Mouse (Mus musculus): ENCODE measurements around the gene Rpa1. TPM values are rescaled to one million over a fixed set of nuclear protein-coding genes. Genes with fewer than 3 reads are reported as not detected.

Gene Rpa1
- total and polyA plus RNA-seq, 2 experiments from 2014 or later = 62.9 to 118 TPM

DNA sequence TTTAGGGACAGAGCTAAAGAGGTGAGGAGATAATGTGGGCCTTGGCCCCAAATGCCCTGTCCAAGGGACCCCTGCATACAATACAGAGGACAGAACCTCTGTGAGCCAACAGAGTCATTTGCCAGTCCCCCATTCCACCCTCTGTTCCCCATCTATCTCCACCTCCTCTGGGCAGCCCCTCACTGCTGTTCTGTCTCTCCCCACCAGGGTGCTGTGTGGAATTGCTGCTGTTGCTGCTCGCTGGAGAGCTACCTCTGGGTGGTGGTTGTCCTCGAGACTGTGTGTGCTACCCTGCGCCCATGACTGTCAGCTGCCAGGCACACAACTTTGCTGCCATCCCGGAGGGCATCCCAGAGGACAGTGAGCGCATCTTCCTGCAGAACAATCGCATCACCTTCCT, 83.6 kb downstream of the Rpa1 start:
- ATAC-seq (ENCODE audit: insufficient read depth, low read depth) (no peak), DNase-seq (ENCODE audit: low spot score) (no peak)
- peak; percentile 38 for TF ChIP-seq CTCF (IDR thresholded peaks at IDR 0.05; ENCODE audit: low read depth)
- TF ChIP-seq EP300 (IDR thresholded peaks at IDR 0.05; ENCODE audit: low read depth) = no peak
- WGBS = 72% methylated on average over 6 of the region's 6 CpGs
- no peaks in the 10 kb centered on the region for H3K27me3 ChIP-seq (ENCODE audit: control insufficient read depth, insufficient read depth, low read length)
- H3K4me3 ChIP-seq (ENCODE audit: low read depth, low read length) = no peak overlapping the region
- no peak overlapping the region for H3K9ac ChIP-seq (replicated peaks; ENCODE audit: low read depth, low read length)
- no peaks in the 10 kb centered on the region for H3K9me3 ChIP-seq (replicated peaks; ENCODE audit: control insufficient read depth, low read length)
- peaks cover 14% of the 10 kb centered on the region for H3K36me3 ChIP-seq (replicated peaks; ENCODE audit: control insufficient read depth, insufficient read depth, low read length)
- H3K27ac ChIP-seq (ENCODE audit: low read depth) = no peak overlapping the region
- H3K4me1 ChIP-seq (ENCODE audit: control insufficient read depth, insufficient read depth) = peaks cover 41% of the 10 kb centered on the region
- no peak overlapping the region for H3K4me2 ChIP-seq (ENCODE audit: low read depth, low read length)

DNA sequence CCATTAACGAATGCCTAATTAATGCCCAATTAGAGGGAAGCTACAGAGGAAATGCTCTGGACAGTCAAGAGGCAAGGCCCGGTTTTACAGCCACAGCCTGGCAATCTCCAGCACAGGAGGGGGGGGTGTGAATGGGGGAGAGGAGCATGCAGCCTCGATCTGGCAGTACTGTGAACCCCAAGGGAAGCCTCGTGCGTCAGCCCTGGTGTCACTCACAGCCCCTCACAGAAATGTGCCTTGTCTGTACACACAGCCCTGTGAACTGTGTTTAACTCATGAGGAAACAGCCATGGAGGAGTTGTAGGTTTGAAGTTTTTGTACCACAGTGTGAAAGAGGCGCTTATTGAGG, 84.2 kb downstream of the Rpa1 start:
- Histone ChIP-seq H3K4me3 (ENCODE audit: low read depth, low read length) (no peak overlapping the region), H3K4me2 (ENCODE audit: low read depth, low read length) (no peak overlapping the region), H3K36me3 (replicated peaks; ENCODE audit: control insufficient read depth, insufficient read depth, low read length) (peaks cover 14% of the 10 kb centered on the region), H3K9ac (replicated peaks; ENCODE audit: low read depth, low read length) (no peak overlapping the region), H3K9me3 (replicated peaks; ENCODE audit: control insufficient read depth, low read length) (no peaks in the 10 kb centered on the region), H3K4me1 (ENCODE audit: control insufficient read depth, insufficient read depth) (peaks cover 42% of the 10 kb centered on the region), H3K27ac (ENCODE audit: low read depth) (no peak overlapping the region), H3K27me3 (ENCODE audit: control insufficient read depth, insufficient read depth, low read length) (no peaks in the 10 kb centered on the region)
- WGBS = 64% methylated on average over 6 of the region's 6 CpGs
- ATAC-seq (ENCODE audit: insufficient read depth, low read depth) = no peak
- DNase-seq (ENCODE audit: low spot score) = no peak
- TF ChIP-seq CTCF (IDR thresholded peaks at IDR 0.05; ENCODE audit: low read depth) = no peak
- TF ChIP-seq EP300 (IDR thresholded peaks at IDR 0.05; ENCODE audit: low read depth) = no peak

GRCm38 (mm10) chr11:75263274-75263963, 84.7 kb downstream of the Rpa1 start:
- Histone ChIP-seq H3K36me3 (replicated peaks; ENCODE audit: control insufficient read depth, insufficient read depth, low read length) (peaks cover 14% of the 10 kb centered on the region), H3K4me3 (ENCODE audit: low read depth, low read length) (no peak overlapping the region), H3K4me2 (ENCODE audit: low read depth, low read length) (no peak overlapping the region), H3K27ac (ENCODE audit: low read depth) (no peak overlapping the region; the same call in 1 of the 2 replicates), H3K4me1 (ENCODE audit: control insufficient read depth, insufficient read depth) (peaks cover 38% of the 10 kb centered on the region), H3K9me3 (replicated peaks; ENCODE audit: control insufficient read depth, low read length) (no peaks in the 10 kb centered on the region), H3K9ac (replicated peaks; ENCODE audit: low read depth, low read length) (no peak overlapping the region), H3K27me3 (ENCODE audit: control insufficient read depth, insufficient read depth, low read length) (no peaks in the 10 kb centered on the region)
- ATAC-seq (ENCODE audit: insufficient read depth, low read depth) = no peak
- no peak for DNase-seq (ENCODE audit: low spot score)
- no peak for TF ChIP-seq CTCF (IDR thresholded peaks at IDR 0.05; ENCODE audit: low read depth)
- no peak for TF ChIP-seq EP300 (IDR thresholded peaks at IDR 0.05; ENCODE audit: low read depth)
- 80% methylated on average over 15 of the region's 15 CpGs for WGBS

- WGBS = 44% methylated on average over 5 of the region's 5 CpGs
- H3K27ac ChIP-seq (ENCODE audit: low read depth) = no peak overlapping the region; the same call in 1 of the 2 replicates
These were observed 85.3 kb downstream of the Rpa1 start for GRCm38 (mm10) chr11:75262791-75263190.

DNA sequence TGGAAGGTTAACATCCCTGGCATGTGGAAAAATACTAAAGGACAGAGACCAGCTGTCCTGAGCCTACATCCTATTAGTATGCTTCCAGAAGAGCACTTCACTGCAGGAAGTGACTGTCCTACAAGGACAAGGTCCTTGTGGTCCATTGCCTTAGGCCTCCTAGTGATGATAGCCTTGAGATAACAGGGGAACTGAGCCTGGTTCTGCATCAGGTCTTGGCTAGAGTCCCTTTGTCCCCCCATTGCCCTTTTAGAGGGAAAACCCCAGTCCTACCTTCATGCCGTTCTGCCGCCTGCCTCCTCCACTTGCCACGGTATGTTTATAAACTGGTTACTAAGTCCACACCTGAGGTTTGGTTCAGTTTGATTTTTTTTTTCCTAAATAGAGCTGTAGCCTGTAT, 85.9 kb downstream of the Rpa1 start:
- ATAC-seq (ENCODE audit: insufficient read depth, low read depth) = no peak
- 57% methylated on average over 3 of the region's 3 CpGs for WGBS

More at GRCm38 (mm10) chr11:75262791-75263190, 85.3 kb downstream of the Rpa1 start:
- Histone ChIP-seq H3K4me2 (ENCODE audit: low read depth, low read length) (no peak overlapping the region), H3K4me3 (ENCODE audit: low read depth, low read length) (no peak overlapping the region), H3K9me3 (replicated peaks; ENCODE audit: control insufficient read depth, low read length) (no peaks in the 10 kb centered on the region), H3K4me1 (ENCODE audit: control insufficient read depth, insufficient read depth) (peaks cover 32% of the 10 kb centered on the region), H3K27me3 (ENCODE audit: control insufficient read depth, insufficient read depth, low read length) (no peaks in the 10 kb centered on the region), H3K9ac (replicated peaks; ENCODE audit: low read depth, low read length) (no peak overlapping the region), H3K36me3 (replicated peaks; ENCODE audit: control insufficient read depth, insufficient read depth, low read length) (peaks cover 14% of the 10 kb centered on the region)
- TF ChIP-seq CTCF (IDR thresholded peaks at IDR 0.05; ENCODE audit: low read depth) (no peak), EP300 (IDR thresholded peaks at IDR 0.05; ENCODE audit: low read depth) (no peak)
- ATAC-seq (ENCODE audit: insufficient read depth, low read depth) (no peak), DNase-seq (ENCODE audit: low spot score) (no peak)

DNA sequence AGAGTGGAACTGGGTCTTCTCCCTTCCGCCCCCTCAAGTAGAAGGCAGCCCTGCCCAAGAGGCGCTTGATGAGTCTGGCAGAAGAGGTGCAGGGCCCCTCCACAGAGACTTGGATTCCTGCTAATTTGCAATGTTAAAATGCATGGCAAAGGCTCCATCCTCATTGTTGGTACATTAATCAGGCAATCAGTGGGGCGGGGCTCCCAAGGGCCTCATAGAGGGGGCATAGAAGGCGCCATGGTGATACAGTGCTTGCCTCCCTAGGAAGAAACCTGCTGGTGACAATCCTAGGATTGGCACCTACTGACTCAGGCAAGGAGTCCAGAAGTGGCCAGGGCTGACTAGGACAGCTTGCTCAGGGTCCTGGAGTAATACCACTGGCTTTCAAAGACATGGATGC, 86.4 kb downstream of the Rpa1 start:
- TF ChIP-seq CTCF (IDR thresholded peaks at IDR 0.05; ENCODE audit: low read depth) = no peak
- TF ChIP-seq EP300 (IDR thresholded peaks at IDR 0.05; ENCODE audit: low read depth) = no peak
- H3K4me1 ChIP-seq (ENCODE audit: control insufficient read depth, insufficient read depth) = peaks cover 29% of the 10 kb centered on the region
- H3K4me2 ChIP-seq (ENCODE audit: low read depth, low read length) = no peak overlapping the region
- WGBS = 79% methylated on average over 4 of the region's 4 CpGs
- no peak for DNase-seq (ENCODE audit: low spot score)
- H3K9me3 ChIP-seq (replicated peaks; ENCODE audit: control insufficient read depth, low read length) = no peaks in the 10 kb centered on the region
- H3K4me3 ChIP-seq (ENCODE audit: low read depth, low read length) = no peak overlapping the region
- peaks cover 14% of the 10 kb centered on the region for H3K36me3 ChIP-seq (replicated peaks; ENCODE audit: control insufficient read depth, insufficient read depth, low read length)
- no peak for ATAC-seq (ENCODE audit: insufficient read depth, low read depth)
- no peaks in the 10 kb centered on the region for H3K27me3 ChIP-seq (ENCODE audit: control insufficient read depth, insufficient read depth, low read length)
- no peak overlapping the region for H3K27ac ChIP-seq (ENCODE audit: low read depth)
- no peak overlapping the region for H3K9ac ChIP-seq (replicated peaks; ENCODE audit: low read depth, low read length)

More for the DNA sequence above, 85.9 kb downstream of the Rpa1 start:
- no peaks in the 10 kb centered on the region for H3K27me3 ChIP-seq (ENCODE audit: control insufficient read depth, insufficient read depth, low read length)
- TF ChIP-seq CTCF (IDR thresholded peaks at IDR 0.05; ENCODE audit: low read depth) (no peak), EP300 (IDR thresholded peaks at IDR 0.05; ENCODE audit: low read depth) (no peak)
- H3K27ac ChIP-seq (ENCODE audit: low read depth) = no peak overlapping the region
- no peak for DNase-seq (ENCODE audit: low spot score)
- H3K9ac ChIP-seq (replicated peaks; ENCODE audit: low read depth, low read length) = 0 out of 2 replicates have a peak overlapping the region, but pooled peaks have one; percentile 12
- H3K4me3 ChIP-seq (ENCODE audit: low read depth, low read length) = no peak overlapping the region
- peaks cover 14% of the 10 kb centered on the region for H3K36me3 ChIP-seq (replicated peaks; ENCODE audit: control insufficient read depth, insufficient read depth, low read length)
- H3K4me2 ChIP-seq (ENCODE audit: low read depth, low read length) = no peak overlapping the region
- no peaks in the 10 kb centered on the region for H3K9me3 ChIP-seq (replicated peaks; ENCODE audit: control insufficient read depth, low read length)
- H3K4me1 ChIP-seq (ENCODE audit: control insufficient read depth, insufficient read depth) = peaks cover 29% of the 10 kb centered on the region
